27 mouse cellular contexts compared by ENCODE assay signal in the genomic region with DNA sequence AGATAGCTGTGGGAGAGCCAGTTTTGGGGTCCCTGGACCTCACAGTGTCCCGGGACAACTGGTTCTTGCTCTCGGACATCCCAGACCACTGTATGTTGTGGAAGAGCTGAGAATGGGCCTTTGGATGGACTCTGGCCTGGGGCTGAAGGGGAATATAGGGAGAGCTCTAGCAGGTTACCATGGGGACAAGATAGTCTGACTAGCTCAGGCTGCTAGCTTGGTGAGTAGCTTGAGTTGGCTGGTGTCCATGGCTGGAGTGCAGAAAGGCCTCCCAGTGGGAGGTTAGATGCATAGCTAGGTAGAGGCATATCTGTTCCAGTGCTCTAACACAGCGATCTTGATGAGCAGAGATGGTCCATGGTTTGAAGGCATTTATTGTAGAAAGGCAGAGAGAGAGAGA.
DNase-seq lines count a peak whose midpoint lies in the region; ATAC-seq and TF ChIP-seq lines count a peak whose summit lies in the region.
"Had no signal": no experiment of that assay in that cellular context is flagged by ENCODE, and none has a peak within 500 bp of the region (broad histone marks: within the 10 kb centered on the region; RNA-seq: fewer than 3 reads in every experiment).

No protein-coding gene starts in this region.

- H3K4me2 ChIP-seq in kidney, postnatal 0 days (ENCODE audit: low read length), result no peak overlapping the region
- H3K4me2 ChIP-seq: embryonic facial prominence, embryonic 13.5 days; forebrain, embryonic 12.5 days; forebrain, embryonic 15.5 days; heart, embryonic 12.5 days; heart, embryonic 15.5 days; hindbrain, embryonic 14.5 days had no signal

- H3K36me3 ChIP-seq in kidney, postnatal 0 days (ENCODE audit: insufficient read depth, low read length), result no peaks in the 10 kb centered on the region
- H3K36me3 ChIP-seq: embryonic facial prominence, embryonic 10.5 days; embryonic facial prominence, embryonic 13.5 days; forebrain, embryonic 12.5 days; forebrain, embryonic 15.5 days; G1E; heart, embryonic 12.5 days; heart, embryonic 15.5 days; hindbrain, embryonic 10.5 days had no signal

- no peak overlapping the region for H3K9ac ChIP-seq in kidney, postnatal 0 days (ENCODE audit: low read depth, low read length)
- H3K9ac ChIP-seq: embryonic facial prominence, embryonic 13.5 days; forebrain, embryonic 12.5 days; forebrain, embryonic 15.5 days; heart, embryonic 12.5 days; heart, embryonic 15.5 days; hindbrain, embryonic 14.5 days had no signal

- H3K4me3 ChIP-seq in kidney, postnatal 0 days (replicated peaks; ENCODE audit: low read depth, low read length), result no peak overlapping the region
- H3K4me3 ChIP-seq: embryonic facial prominence, embryonic 10.5 days; embryonic facial prominence, embryonic 13.5 days; erythroblast, embryonic 14.5 days; forebrain, embryonic 12.5 days; forebrain, embryonic 15.5 days; heart, embryonic 12.5 days; heart, embryonic 15.5 days; hindbrain, embryonic 10.5 days had no signal

- no peaks in the 10 kb centered on the region for H3K27me3 ChIP-seq in kidney, postnatal 0 days (ENCODE audit: insufficient read depth, low read length)
- H3K27me3 ChIP-seq: CH12.LX; embryonic facial prominence, embryonic 13.5 days; forebrain, embryonic 12.5 days; forebrain, embryonic 15.5 days; heart, embryonic 12.5 days; heart, embryonic 15.5 days had no signal

- no peak overlapping the region for H3K27ac ChIP-seq in kidney, postnatal 0 days
- H3K27ac ChIP-seq: embryonic facial prominence, embryonic 10.5 days; embryonic facial prominence, embryonic 13.5 days; forebrain, embryonic 12.5 days; forebrain, embryonic 15.5 days; heart, embryonic 15.5 days; hindbrain, embryonic 10.5 days; hindbrain, embryonic 14.5 days had no signal

- H3K9me3 ChIP-seq in kidney, postnatal 0 days (replicated peaks; ENCODE audit: low read length), result no peaks in the 10 kb centered on the region
- H3K9me3 ChIP-seq: embryonic facial prominence, embryonic 10.5 days; embryonic facial prominence, embryonic 13.5 days; forebrain, embryonic 12.5 days; forebrain, embryonic 15.5 days; G1E; heart, embryonic 12.5 days; heart, embryonic 15.5 days; hindbrain, embryonic 10.5 days had no signal

- no peak for TF ChIP-seq CTCF in kidney, postnatal 0 days (IDR thresholded peaks at IDR 0.05; ENCODE audit: low read depth)

- DNase-seq in cerebellum, postnatal 14 days, result peak; percentile 0 to 5
- DNase-seq in cerebellum, adult 9-11 months, result no peak
- DNase-seq in kidney, postnatal 0 days (ENCODE audit: low spot score), result no peak
- DNase-seq in kidney, postnatal 36 days, result no peak
- peak; percentile 2 for DNase-seq in NIH3T3 (ENCODE audit: low read depth)
- no peak for DNase-seq in urinary bladder, adult 2 months (ENCODE audit: low spot score)
- DNase-seq: adrenal gland, adult 2 months; adrenal gland, postnatal 14 days; B cell, adult 2 months; cerebellum, adult 11 months; cerebellum, adult 2 months; embryo, embryonic 11 days; gastrocnemius, postnatal 25 days; heart, adult 18-20 months; heart, postnatal 10 days; heart, postnatal 36 days had no signal

- no peaks in the 10 kb centered on the region for H3K4me1 ChIP-seq in kidney, postnatal 0 days (replicated peaks; ENCODE audit: insufficient read depth, low read length)
- H3K4me1 ChIP-seq: embryonic facial prominence, embryonic 10.5 days; embryonic facial prominence, embryonic 13.5 days; forebrain, embryonic 12.5 days; forebrain, embryonic 15.5 days; heart, embryonic 12.5 days; heart, embryonic 15.5 days; hindbrain, embryonic 10.5 days had no signal

- ATAC-seq in kidney, postnatal 0 days (replicated peaks; ENCODE audit: low FRiP score, low read depth), result 0 out of 2 replicates have a peak, but pooled peaks have one; percentile 40
- ATAC-seq: forebrain, embryonic 15.5 days had no signal

- 82% methylated on average over 3 of the region's 3 CpGs for WGBS in kidney, postnatal 0 days

Comparison
In these comparisons a context has a peak if more than half of its experiments do, and no peak if none do; other contexts are left out.
1. DNase-seq: peak in cerebellum, postnatal 14 days (2 of 2) and NIH3T3 (single experiment); none in cerebellum, adult 9-11 months (single experiment), kidney, postnatal 0 days (single experiment), kidney, postnatal 36 days (0 of 2) and urinary bladder, adult 2 months (single experiment).